Mouse (Mus musculus) C2C12 (cell line): ENCODE results near the gene Tspan5.

Experiments
- CTCF ChIP-seq: IDR thresholded peaks from one replicate; pipeline ENCODE4 v1.5.1; 2011; ENCODE audit not compliant: control insufficient read depth, insufficient read depth, insufficient read length
- MAX ChIP-seq: IDR thresholded peaks from one replicate; pipeline ENCODE4 v1.6.1; 2011; ENCODE audit warnings: mild to moderate bottlenecking, control low read depth
- MYOD1 ChIP-seq: IDR thresholded peaks from one replicate; pipeline ENCODE4 v1.6.1; 2011; ENCODE audit warnings: low read depth; ENCODE audit not compliant: control insufficient read depth, insufficient read length
- USF1 ChIP-seq: IDR thresholded peaks from one replicate; pipeline ENCODE4 v1.6.1; 2011; ENCODE audit warnings: low read depth, mild to moderate bottlenecking, control low read depth, moderate library complexity

DNA sequence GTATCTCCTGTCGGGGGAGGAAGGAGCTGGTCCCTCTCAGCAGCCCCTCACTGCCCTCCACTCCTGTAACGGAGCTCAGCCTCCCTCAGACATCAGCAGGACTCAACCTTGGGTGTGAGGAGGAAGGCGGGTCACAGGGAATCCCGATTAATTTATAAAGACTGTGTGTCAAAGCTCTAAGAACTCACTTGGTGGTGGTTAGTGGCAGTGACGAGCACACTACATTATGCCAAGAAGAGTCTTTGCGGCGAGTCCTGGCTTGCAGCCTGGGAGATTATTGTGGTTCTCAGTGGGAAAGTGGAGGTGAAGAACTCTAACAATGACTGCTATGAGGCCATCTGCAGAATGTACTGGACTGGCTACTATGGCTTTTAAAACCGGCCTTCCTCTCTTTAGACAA, 184.2 kb downstream of the Tspan5 start:
- no peak for TF ChIP-seq MYOD1
- no peak for TF ChIP-seq CTCF
- TF ChIP-seq MAX, result no peak
- TF ChIP-seq USF1, result no peak
